Mouse (Mus musculus) mouse embryonic stem cell (cell line): ENCODE measurements at regions not wholly inside any gene's neighbourhood (a gene's known extent, or its start where the extent isn't known, plus 50 kb on each side); places are given as distances from the start of the nearest gene placed in this dataset.

ENCODE experiments used
- in situ Hi-C, 2 experiments: fragments of 300-500 bp; cut with MboI; formaldehyde crosslinking; loops; 1 replicate in 1 of 2; 3 replicates in 1 of 2; pipeline ENCODE4 v1.14.3; 2019 to 2020; ENCODE audit warnings: low sequenced_read_pairs in 2 of 2, low pct_unique_long_range_greater_than_20kb in 1 of 2, mixed read lengths in 1 of 2; ENCODE audit not compliant: unreplicated experiment in 1 of 2

DNA sequence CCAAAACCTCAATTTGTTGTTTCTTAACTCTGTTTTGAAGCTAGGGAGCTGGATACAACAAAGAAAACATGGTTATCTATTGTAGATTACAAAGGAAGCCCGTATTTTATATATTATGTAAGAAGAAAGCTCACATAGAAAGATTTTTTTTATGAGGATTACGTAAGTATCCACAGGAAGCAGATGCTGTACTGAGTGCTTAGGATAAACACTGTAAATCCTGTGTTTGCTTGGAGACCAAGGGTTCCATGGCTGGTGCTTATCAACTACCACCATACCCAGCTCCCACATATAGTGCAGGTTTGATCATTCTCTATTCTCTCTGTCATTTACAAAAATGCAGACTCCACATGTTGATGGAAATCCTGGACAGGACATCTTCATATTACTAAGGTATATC, 131.2 kb upstream of the Ahr start:
- in situ Hi-C loops, result no loop called here

DNA sequence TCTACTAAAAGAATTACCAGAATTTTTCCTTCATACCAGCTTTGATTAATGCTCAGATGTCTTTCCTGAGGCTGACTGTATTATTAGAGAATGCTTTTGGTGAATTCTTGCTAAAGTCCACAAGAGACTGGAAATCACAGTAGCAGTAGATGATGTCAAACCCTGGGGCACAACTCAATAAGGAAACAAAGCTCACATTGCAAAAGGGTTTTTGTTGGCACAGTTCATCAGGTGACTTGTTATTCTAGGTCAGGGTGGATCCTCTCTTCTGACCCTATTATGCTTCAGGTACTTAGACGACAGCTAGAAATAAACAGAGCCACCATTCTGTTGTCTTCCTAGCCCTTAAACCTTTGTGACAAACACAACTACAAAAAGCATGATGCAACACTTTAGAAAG, 128.2 kb upstream of the Ahr start:
- in situ Hi-C loops, result no loop called here

- in situ Hi-C loops, result no loop called here
These were observed 121.7 kb upstream of the Ahr start for GRCm38 (mm10) chr12:35656563-35656962.

DNA sequence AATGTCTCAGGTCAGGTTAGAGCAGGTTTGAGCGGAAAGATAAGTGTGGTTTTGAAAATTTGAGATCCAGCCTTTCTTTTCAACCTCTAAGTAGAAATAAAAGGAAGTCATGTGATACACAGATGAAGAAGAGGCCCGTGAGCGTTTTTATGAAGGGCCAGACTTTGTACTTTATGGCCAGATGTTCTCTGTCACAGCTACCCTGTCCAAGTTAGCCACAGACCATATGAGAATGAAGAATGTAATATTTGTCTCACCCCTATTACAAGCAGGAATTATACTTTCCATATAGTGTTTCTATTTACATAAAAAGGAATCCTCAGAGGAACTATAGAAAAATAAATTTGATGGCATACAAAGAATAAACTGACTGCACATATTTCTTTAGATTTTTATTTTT, 114.9 kb upstream of the Ahr start:
- in situ Hi-C loops, result no loop called here

DNA sequence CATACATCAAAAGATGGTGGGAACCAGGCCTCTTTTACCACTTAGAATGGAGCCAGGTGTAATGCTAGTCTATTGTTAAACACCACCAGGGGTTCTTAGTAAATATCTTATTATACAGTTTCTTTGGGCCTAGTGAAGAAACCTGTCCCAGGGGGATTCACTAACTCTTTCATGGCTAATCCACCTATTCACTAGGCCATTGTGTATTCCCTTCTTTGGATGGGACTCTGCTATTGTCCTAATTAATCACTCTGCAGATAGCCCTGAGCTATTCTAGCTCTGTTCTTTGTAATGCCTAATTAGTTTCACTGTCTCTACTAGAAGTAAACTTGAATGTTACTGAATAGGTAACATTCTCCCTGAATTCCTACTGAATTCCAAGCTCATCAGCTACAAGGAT, 107.6 kb upstream of the Ahr start:
- in situ Hi-C loops, result no loop called here

DNA sequence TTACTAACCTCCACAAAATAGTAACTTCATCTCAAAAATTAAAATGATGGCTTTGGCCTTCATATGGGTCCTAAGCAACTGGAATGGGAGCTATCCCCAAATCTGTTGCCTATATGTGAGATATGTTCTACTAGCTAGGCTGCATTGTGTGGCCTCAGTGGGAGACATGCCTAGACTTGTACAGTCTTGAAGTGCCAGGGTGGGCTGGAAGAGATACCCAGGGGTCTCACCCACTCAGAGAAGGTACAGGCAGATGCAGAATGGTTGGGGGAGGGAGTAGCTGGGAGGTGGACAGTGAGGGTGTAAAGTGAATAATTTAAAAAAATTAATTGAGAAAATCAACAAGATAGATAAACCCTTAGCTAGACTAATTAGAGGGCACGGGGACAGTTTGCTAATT, 106.9 kb upstream of the Ahr start:
- in situ Hi-C loops, result no loop called here

GRCm38 (mm10) chr12:35640911-35641345, 106.1 kb upstream of the Ahr start:
- in situ Hi-C loops, result no loop called here

DNA sequence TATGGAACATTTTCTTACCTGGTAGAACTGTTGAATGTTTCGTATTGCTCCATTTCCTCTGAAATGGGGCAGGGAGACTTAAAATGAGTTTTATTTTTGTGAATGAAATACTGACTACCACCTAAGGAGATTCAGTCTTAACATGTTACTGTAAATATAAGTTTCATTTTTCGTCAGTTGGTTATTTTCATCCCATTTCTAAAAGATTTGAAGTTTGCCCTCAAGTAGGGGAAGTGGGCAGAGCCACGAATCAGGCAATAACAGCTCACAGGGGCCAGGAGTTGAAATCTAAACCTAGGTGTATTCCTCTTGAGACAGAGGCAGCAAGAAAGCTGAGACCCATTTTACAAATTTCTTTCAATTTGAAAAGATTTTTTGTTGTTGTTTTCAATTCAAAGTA, 88.6 kb upstream of the Ahr start:
- in situ Hi-C loops, result no loop called here

- in situ Hi-C loops, result no loop called here
These were observed 80.0 kb upstream of the Ahr start for GRCm38 (mm10) chr12:35614885-35615284.

DNA sequence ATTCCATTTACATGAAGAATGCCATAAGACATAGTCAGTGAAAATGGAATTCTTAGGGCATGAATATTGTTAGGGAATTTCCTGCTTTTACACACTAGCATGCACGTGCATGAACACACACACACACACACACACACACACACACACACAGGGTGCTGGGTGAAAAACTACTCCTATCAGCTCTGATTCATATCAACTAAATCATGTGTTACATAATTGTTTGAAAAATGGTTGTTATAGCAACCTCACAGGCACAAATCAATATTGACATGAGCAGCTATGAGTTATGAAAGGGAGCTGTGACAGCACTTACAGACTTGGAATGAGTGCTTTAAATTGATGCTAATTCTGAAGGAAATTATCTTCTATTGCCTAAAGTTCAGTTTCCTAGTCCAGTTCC, 72.8 kb upstream of the Ahr start:
- in situ Hi-C loops, result no loop called here

DNA sequence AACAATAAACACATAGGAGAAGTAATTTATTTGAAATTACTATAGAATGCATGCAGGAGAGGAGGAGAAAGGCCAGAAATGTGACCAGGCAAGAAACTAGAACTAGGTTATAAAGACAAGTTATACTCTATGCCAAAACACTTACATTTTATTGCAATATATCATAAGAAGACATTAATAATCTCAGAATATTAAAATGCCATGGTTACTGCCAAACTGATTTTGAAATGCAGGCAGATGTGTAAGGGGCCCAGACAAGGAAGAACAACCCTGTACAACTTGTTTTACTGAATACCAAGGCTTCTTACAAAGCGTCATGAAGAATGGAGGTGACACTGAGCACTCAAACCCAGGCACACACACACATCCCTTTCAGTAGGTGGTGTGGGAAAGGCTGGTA, 68.9 kb upstream of the Ahr start:
- in situ Hi-C loops, result no loop called here

GRCm38 (mm10) chr12:35602589-35602988, 67.8 kb upstream of the Ahr start:
- in situ Hi-C loops, result no loop called here

- in situ Hi-C loops, result no loop called here
These were observed 63.5 kb upstream of the Ahr start for GRCm38 (mm10) chr12:35598298-35598697.

DNA sequence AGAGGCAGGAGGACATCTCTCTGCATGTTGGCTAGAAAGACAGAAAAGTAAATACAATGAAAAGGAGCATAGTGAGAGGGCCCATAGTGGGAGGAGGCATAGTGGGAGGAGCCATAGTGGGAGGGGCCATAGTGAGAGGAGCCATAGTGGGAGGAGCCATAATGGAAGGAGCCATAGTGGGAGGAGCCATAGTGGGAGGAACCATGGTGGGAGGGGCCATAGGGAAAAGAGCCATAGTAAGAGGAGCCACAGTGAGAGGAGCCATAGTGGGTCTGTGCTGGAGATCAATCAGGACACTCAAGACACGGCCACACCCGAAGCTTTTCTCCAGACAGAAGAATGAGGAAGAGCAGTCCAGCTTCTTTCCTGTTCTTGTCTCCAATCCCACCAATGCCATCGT, 58.0 kb upstream of the Ahr start:
- in situ Hi-C loops, result no loop called here
